In genomic region chr9:42314959-42315358, GRCm38 (mm10) we compare ENCODE assay signal across 9 mouse cellular contexts. TPM values are rescaled to one million over a fixed set of nuclear protein-coding genes. Genes with fewer than 3 reads are reported as not detected.
DNase-seq lines count a peak whose midpoint lies in the region; ATAC-seq and TF ChIP-seq lines count a peak whose summit lies in the region.
"Had no signal": no experiment of that assay in that cellular context is flagged by ENCODE, and none has a peak within 500 bp of the region (broad histone marks: within the 10 kb centered on the region; RNA-seq: fewer than 3 reads in every experiment).

No protein-coding gene starts in this region.

- WGBS in liver, embryonic 14.5 days (ENCODE audit: insufficient replicate concordance) = 45% methylated on average over 4 of the region's 4 CpGs
- WGBS in heart, adult 2 months = 62% methylated on average over 4 of the region's 4 CpGs

- DNase-seq in liver, embryonic 14.5 days (ENCODE audit: low read depth in 3 of 3, low spot score in 3 of 3) = peak; percentile 14 to 34 (median 22)
- DNase-seq in liver = no peak
- peak; percentile 39 for DNase-seq in Muller cell, postnatal 12 days (ENCODE audit: inconsistent ontology term)
- DNase-seq in embryo, embryonic 11 days = peak; percentile 64
- no peak for DNase-seq in heart, adult 2 months
- DNase-seq in adrenal gland, postnatal 4 days (ENCODE audit: low spot score in 2 of 2) = no peak
- DNase-seq: adrenal gland, postnatal 10 days had no signal

- ATAC-seq in liver, embryonic 14.5 days (ENCODE audit: insufficient read depth) = no peak
- peak; percentile 58; the same call in 1 of the 2 replicates for ATAC-seq in monocyte, adult 5-6 weeks (replicated peaks; ENCODE audit: insufficient number of reproducible peaks, low FRiP score, low TSS enrichment, poor library complexity, severe bottlenecking)

- TF ChIP-seq CTCF in liver, embryonic 14.5 days (IDR thresholded peaks at IDR 0.05; ENCODE audit: low read depth) = no peak
- no peak for TF ChIP-seq CTCF in heart, adult 2 months (IDR thresholded peaks at IDR 0.05)

- H3K9me3 ChIP-seq in liver, embryonic 14.5 days (ENCODE audit: control insufficient read depth, low read length) = no peaks in the 10 kb centered on the region
- H3K9me3 ChIP-seq: embryonic facial prominence, embryonic 15.5 days had no signal

- no peak for TF ChIP-seq EP300 in liver, embryonic 14.5 days (IDR thresholded peaks at IDR 0.05; ENCODE audit: low read depth)
- no peak for TF ChIP-seq EP300 in heart, adult 2 months (IDR thresholded peaks at IDR 0.05; ENCODE audit: insufficient read depth, low read depth, low read length)

- no peaks in the 10 kb centered on the region; a peak in 1 of 4 replicates for H3K4me1 ChIP-seq in liver, embryonic 14.5 days (replicated peaks; ENCODE audit: control insufficient read depth in 2 of 2, insufficient read depth in 2 of 2, low read length in 1 of 2)
- H3K4me1 ChIP-seq in heart, adult 2 months (ENCODE audit: control insufficient read depth, insufficient read depth, low read length) = no peaks in the 10 kb centered on the region
- H3K4me1 ChIP-seq: embryonic facial prominence, embryonic 15.5 days had no signal

- no peaks in the 10 kb centered on the region for H3K36me3 ChIP-seq in liver, embryonic 14.5 days (replicated peaks; ENCODE audit: control insufficient read depth, insufficient read depth, low read depth)
- no peaks in the 10 kb centered on the region for H3K36me3 ChIP-seq in heart, adult 2 months (ENCODE audit: control insufficient read depth, insufficient read depth, low read length)
- H3K36me3 ChIP-seq: embryonic facial prominence, embryonic 15.5 days had no signal

- H3K27ac ChIP-seq in liver, embryonic 14.5 days = no peak overlapping the region
- H3K27ac ChIP-seq in heart, adult 2 months = no peak overlapping the region
- H3K27ac ChIP-seq: embryonic facial prominence, embryonic 15.5 days had no signal

- H3K27me3 ChIP-seq in liver, embryonic 14.5 days (ENCODE audit: control insufficient read depth, insufficient read depth, low read length) = no peaks in the 10 kb centered on the region
- no peaks in the 10 kb centered on the region for H3K27me3 ChIP-seq in heart, adult 2 months (ENCODE audit: control insufficient read depth, insufficient read depth, low read length)
- H3K27me3 ChIP-seq: embryonic facial prominence, embryonic 15.5 days had no signal

- H3K79me2 ChIP-seq in heart, adult 2 months (replicated peaks; ENCODE audit: control insufficient read depth, insufficient read depth, low read length) = no peaks in the 10 kb centered on the region

- H3K4me2 ChIP-seq in liver, embryonic 14.5 days (ENCODE audit: low read depth) = no peak overlapping the region
- H3K4me2 ChIP-seq: embryonic facial prominence, embryonic 15.5 days had no signal

- intact Hi-C loops in heart, adult 2 months (cut with DNase I) = no loop called here

- no peak overlapping the region for H3K9ac ChIP-seq in liver, embryonic 14.5 days (replicated peaks)
- no peak overlapping the region for H3K9ac ChIP-seq in heart, adult 2 months (ENCODE audit: low read depth, low read length)
- H3K9ac ChIP-seq: embryonic facial prominence, embryonic 15.5 days had no signal

- TF ChIP-seq POLR2A in heart, adult 2 months (IDR thresholded peaks at IDR 0.05; ENCODE audit: insufficient read depth, low read depth, low read length) = no peak

- H3K4me3 ChIP-seq in liver, embryonic 14.5 days (ENCODE audit: insufficient read depth in 1 of 2, low read depth in 2 of 2, low read length in 2 of 2) = no peak overlapping the region
- H3K4me3 ChIP-seq in heart, adult 2 months = no peak overlapping the region
- H3K4me3 ChIP-seq: embryonic facial prominence, embryonic 15.5 days had no signal

RNA-seq across cellular contexts. Expression of gene Sc5d, which starts 50.9 kb away (rescaled TPM):
- polyA plus RNA-seq in liver, embryonic 14.5 days (2012; rRNA removed) = 30.5 and 39.2 TPM in 2 replicates
- polyA plus RNA-seq in liver, embryonic 14.5 days (2014; fragmentation: Nextera tagmentation; extraction: Ambion mirVana) = 59.2 and 63.4 TPM in 2 replicates
- total RNA-seq in monocyte, adult 5-6 weeks (2017) = 29.2 to 43.2 TPM (median 37.3 TPM) in 3 replicates
- total RNA-seq in heart, adult 2 months (2021) = 10 to 100 TPM; 15.8 to 19.1 TPM
- polyA plus RNA-seq in heart, adult 2 months (2012; rRNA removed) = 24.3 and 59.2 TPM in 2 replicates
- 10 to 100 TPM; 28.9 to 41.4 TPM for total RNA-seq in adrenal gland, postnatal 4 days (2021)

Comparison
In these comparisons a context has a peak if more than half of its experiments do, and no peak if none do; other contexts are left out.
1. DNase-seq: peak in liver, embryonic 14.5 days (3 of 3), Muller cell, postnatal 12 days (single experiment) and embryo, embryonic 11 days (single experiment); none in liver (single experiment), heart, adult 2 months (0 of 2) and adrenal gland, postnatal 4 days (0 of 2).